Comparison of ENCODE assay signal across 8 mouse cellular contexts in the genomic region with DNA sequence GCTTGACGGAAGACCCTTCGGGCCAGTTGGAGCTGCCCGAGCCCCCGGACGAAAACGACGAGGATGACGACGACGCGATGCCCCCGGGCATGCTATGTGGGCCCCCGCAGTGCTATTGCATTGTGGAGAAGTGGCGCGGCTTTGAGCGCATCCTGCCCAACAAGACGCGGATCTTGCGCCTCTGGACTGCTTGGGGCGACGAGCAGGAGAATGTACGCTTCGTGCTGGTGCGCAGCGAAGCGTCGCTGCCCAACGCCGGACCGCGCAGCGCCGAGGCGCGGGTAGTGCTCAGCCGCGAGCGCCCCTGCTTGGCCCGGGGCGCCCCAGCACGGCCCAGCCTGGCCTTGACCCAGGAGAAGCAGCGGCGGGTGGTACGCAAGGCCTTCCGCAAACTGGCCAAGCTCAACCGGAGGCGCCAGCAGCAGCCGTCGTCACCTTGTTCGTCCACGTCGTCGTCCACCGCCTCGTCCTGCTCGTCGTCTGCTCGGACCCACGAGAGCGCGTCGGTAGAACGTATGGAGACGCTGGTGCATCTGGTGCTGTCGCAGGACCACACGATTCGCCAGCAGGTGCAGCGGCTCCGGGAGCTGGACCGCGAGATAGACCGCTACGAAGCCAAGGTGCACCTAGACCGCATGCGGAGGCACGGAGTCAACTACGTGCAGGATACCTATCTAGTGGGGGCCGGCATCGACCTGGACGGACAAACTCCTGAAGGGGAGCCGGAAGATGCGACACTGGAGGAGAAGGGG. TPM values are rescaled to one million over a fixed set of nuclear protein-coding genes. Genes with fewer than 3 reads are reported as not detected.
DNase-seq lines count a peak whose midpoint lies in the region; ATAC-seq lines count a peak whose summit lies in the region.

No protein-coding gene starts in this region.

- H3K36me3 ChIP-seq in embryonic facial prominence, embryonic 14.5 days (ENCODE audit: control insufficient read depth, insufficient read depth, low read length), result no peaks in the 10 kb centered on the region
- no peaks in the 10 kb centered on the region for H3K36me3 ChIP-seq in hindbrain, embryonic 11.5 days (ENCODE audit: control insufficient read depth, insufficient read depth, low read length)
- no peaks in the 10 kb centered on the region for H3K36me3 ChIP-seq in liver, embryonic 12.5 days
- H3K36me3 ChIP-seq in neural tube, embryonic 13.5 days, result no peaks in the 10 kb centered on the region

- peak overlapping the region; percentile 60 for H3K9ac ChIP-seq in embryonic facial prominence, embryonic 14.5 days (ENCODE audit: low read depth, low read length)
- H3K9ac ChIP-seq in hindbrain, embryonic 11.5 days (ENCODE audit: low read depth, low read length), result peak overlapping the region; percentile 31; the same call in 1 of the 2 replicates
- H3K9ac ChIP-seq in liver, embryonic 12.5 days, result no peak overlapping the region
- peak overlapping the region; percentile 68 for H3K9ac ChIP-seq in neural tube, embryonic 13.5 days

- peak; percentile 27; the same call in 1 of the 2 replicates for ATAC-seq in embryonic facial prominence, embryonic 14.5 days (ENCODE audit: low read depth)
- ATAC-seq in hindbrain, embryonic 11.5 days (ENCODE audit: low FRiP score), result peak; percentile 25; the same call in 1 of the 2 replicates
- ATAC-seq in liver, embryonic 12.5 days, result no peak
- ATAC-seq in neural tube, embryonic 13.5 days (ENCODE audit: low read depth), result peak; percentile 45

- peak overlapping the region; percentile 54 for H3K4me3 ChIP-seq in embryonic facial prominence, embryonic 14.5 days (ENCODE audit: low read depth, low read length)
- H3K4me3 ChIP-seq in hindbrain, embryonic 11.5 days (ENCODE audit: low read depth, low read length), result peak overlapping the region; percentile 40
- H3K4me3 ChIP-seq in liver, embryonic 12.5 days, result peak overlapping the region; percentile 38
- peak overlapping the region; percentile 52 for H3K4me3 ChIP-seq in neural tube, embryonic 13.5 days

- peak; percentile 90 for DNase-seq in heart, adult 11 months
- no peak for DNase-seq in heart, adult 8-10 months (ENCODE audit: low spot score)
- peak; percentile 28 to 45 for DNase-seq in adrenal gland, adult 18-20 months (ENCODE audit: low spot score in 2 of 2)
- peak; percentile 22 for DNase-seq in embryonic facial prominence, embryonic 14.5 days (ENCODE audit: low spot score)
- peak; percentile 64 for DNase-seq in hindbrain, embryonic 11.5 days (ENCODE audit: low spot score)
- no peak for DNase-seq in c-Kit-positive CD71-positive TER-119-positive erythroid progenitor cells, embryonic 14.5 days (ENCODE audit: low spot score)

- peaks cover 27% of the 10 kb centered on the region for H3K27me3 ChIP-seq in embryonic facial prominence, embryonic 14.5 days (replicated peaks; ENCODE audit: control insufficient read depth, insufficient read depth, low read length)
- H3K27me3 ChIP-seq in hindbrain, embryonic 11.5 days (ENCODE audit: control insufficient read depth, insufficient read depth, low read length), result peaks cover 37% of the 10 kb centered on the region
- peaks cover 75% of the 10 kb centered on the region for H3K27me3 ChIP-seq in liver, embryonic 12.5 days (replicated peaks)
- peaks cover 64% of the 10 kb centered on the region for H3K27me3 ChIP-seq in neural tube, embryonic 13.5 days

- under 1% methylated on average over 52 of the region's 82 CpGs for WGBS in embryonic facial prominence, embryonic 14.5 days
- WGBS in hindbrain, embryonic 11.5 days, result under 1% methylated on average over 81 of the region's 82 CpGs
- 2% methylated on average over 81 of the region's 82 CpGs for WGBS in liver, embryonic 12.5 days (ENCODE audit: insufficient replicate concordance)
- WGBS in neural tube, embryonic 13.5 days, result under 1% methylated on average over 82 of the region's 82 CpGs

- peak overlapping the region; percentile 92 for H3K4me2 ChIP-seq in embryonic facial prominence, embryonic 14.5 days (ENCODE audit: low read depth, low read length)
- peak overlapping the region; percentile 75 for H3K4me2 ChIP-seq in hindbrain, embryonic 11.5 days (replicated peaks; ENCODE audit: low read depth, low read length)
- peak overlapping the region; percentile 64 for H3K4me2 ChIP-seq in liver, embryonic 12.5 days
- peak overlapping the region; percentile 82 for H3K4me2 ChIP-seq in neural tube, embryonic 13.5 days

- H3K9me3 ChIP-seq in embryonic facial prominence, embryonic 14.5 days (ENCODE audit: control insufficient read depth, low read length), result no peaks in the 10 kb centered on the region
- H3K9me3 ChIP-seq in hindbrain, embryonic 11.5 days (ENCODE audit: control insufficient read depth, low read length), result no peaks in the 10 kb centered on the region
- no peaks in the 10 kb centered on the region for H3K9me3 ChIP-seq in liver, embryonic 12.5 days (replicated peaks)
- H3K9me3 ChIP-seq in neural tube, embryonic 13.5 days, result no peaks in the 10 kb centered on the region

- H3K27ac ChIP-seq in embryonic facial prominence, embryonic 14.5 days (replicated peaks; ENCODE audit: low read depth, low read length), result no peak overlapping the region
- H3K27ac ChIP-seq in hindbrain, embryonic 11.5 days (ENCODE audit: low read depth, low read length), result no peak overlapping the region
- H3K27ac ChIP-seq in liver, embryonic 12.5 days, result no peak overlapping the region
- H3K27ac ChIP-seq in neural tube, embryonic 13.5 days (replicated peaks), result no peak overlapping the region

- peaks cover 2% of the 10 kb centered on the region; the same call in 1 of the 2 replicates for H3K4me1 ChIP-seq in embryonic facial prominence, embryonic 14.5 days (ENCODE audit: control insufficient read depth, insufficient read depth, low read length)
- H3K4me1 ChIP-seq in hindbrain, embryonic 11.5 days (replicated peaks; ENCODE audit: control insufficient read depth, insufficient read depth, low read length), result peaks cover 16% of the 10 kb centered on the region
- 0 out of 2 replicates have a peak, but pooled peaks cover 6% of the 10 kb centered on the region for H3K4me1 ChIP-seq in liver, embryonic 12.5 days
- peaks cover 25% of the 10 kb centered on the region for H3K4me1 ChIP-seq in neural tube, embryonic 13.5 days (replicated peaks)

RNA-seq across cellular contexts. Expression of gene Rassf10, which starts 0.8 kb away (rescaled TPM):
- 1 to 10 TPM in 3 of 4 experiments, under 1 TPM in 1; 0.98 to 1.8 (median 1.4) TPM for total RNA-seq in heart, adult 8-10 months (2022)
- 1 to 10 TPM in 1 of 2 experiments, under 1 TPM in 1; 0.61 to 4.0 TPM for total RNA-seq in adrenal gland, adult 18-20 months (2021)
- polyA plus RNA-seq in embryonic facial prominence, embryonic 14.5 days (2014; fragmentation: Nextera tagmentation; extraction: Ambion mirVana), result 2.6 and 3.8 TPM in 2 replicates
- 0.71 and 0.96 TPM in 2 replicates for polyA plus RNA-seq in hindbrain, embryonic 11.5 days (2014; fragmentation: Nextera tagmentation; extraction: Ambion mirVana)
- polyA plus RNA-seq in liver, embryonic 12.5 days (2016; fragmentation: Nextera tagmentation; extraction: Ambion mirVana), result 0.05 and 0.12 TPM in 2 replicates
- 5.0 and 6.0 TPM in 2 replicates for polyA plus RNA-seq in neural tube, embryonic 13.5 days (2015; fragmentation: Nextera tagmentation; extraction: Ambion mirVana)

Comparison
In these comparisons a context has a peak if more than half of its experiments do, and no peak if none do; other contexts are left out.
1. DNase-seq: peak in heart, adult 11 months (single experiment), adrenal gland, adult 18-20 months (2 of 2), embryonic facial prominence, embryonic 14.5 days (single experiment) and hindbrain, embryonic 11.5 days (single experiment); none in heart, adult 8-10 months (single experiment) and c-Kit-positive CD71-positive TER-119-positive erythroid progenitor cells, embryonic 14.5 days (single experiment).
2. Peak in every context shown above with its lines, with median percentiles within 50 percentile points of each other: H3K4me2 ChIP-seq and H3K4me3 ChIP-seq.